Mouse (Mus musculus) spleen, adult 2 months (tissue): ENCODE measurements at regions not wholly inside any gene's neighbourhood (a gene's known extent, or its start where the extent isn't known, plus 50 kb on each side); places are given as distances from the start of the nearest gene placed in this dataset.

ENCODE experiments used
- DNase-seq, 2 experiments: peaks; one replicate each; pipeline versions ENCODE4 v3.0.0 to v3.0.0-alpha.2; 2012 to 2021; ENCODE audit warnings: low spot score in 2 of 2, low read depth in 1 of 2
- H3K27ac ChIP-seq: fragments of 200-500 bp; 2 replicates; pipeline ENCODE4 v1.5.1; 2012; ENCODE audit warnings: low read length, inconsistent platforms; ENCODE audit not compliant: insufficient read depth
- H3K27me3 ChIP-seq: fragments of 200-500 bp; 2 replicates; pipeline ENCODE4 v1.6.1; 2012; ENCODE audit warnings: mild to moderate bottlenecking, moderate library complexity, low read length, inconsistent platforms; ENCODE audit not compliant: control insufficient read depth, insufficient read depth
- H3K36me3 ChIP-seq: fragments of 200-500 bp; 2 replicates; pipeline ENCODE4 v1.6.1; 2012; ENCODE audit warnings: mild to moderate bottlenecking, low read length, inconsistent platforms; ENCODE audit not compliant: control insufficient read depth, insufficient read depth
- H3K4me1 ChIP-seq: fragments of 200-500 bp; 2 replicates; pipeline ENCODE4 v1.6.1; 2011; ENCODE audit warnings: inconsistent platforms; ENCODE audit not compliant: control insufficient read depth, insufficient read depth, insufficient read length
- H3K4me3 ChIP-seq: fragments of 200-500 bp; 2 replicates; pipeline ENCODE4 v1.5.1; 2011; ENCODE audit warnings: mild to moderate bottlenecking, inconsistent platforms; ENCODE audit not compliant: insufficient read depth, insufficient read length; ENCODE audit errors: extremely low read depth
- CTCF ChIP-seq: fragments of 200-500 bp; IDR thresholded peaks from 2 replicates; pipeline ENCODE4 v1.5.1; 2011; ENCODE audit warnings: mild to moderate bottlenecking, inconsistent platforms; ENCODE audit not compliant: insufficient read depth, insufficient read length, insufficient replicate concordance; ENCODE audit errors: extremely low read depth
- POLR2A ChIP-seq: fragments of 200-500 bp; IDR thresholded peaks from 2 replicates; pipeline ENCODE4 v1.6.1; 2011; ENCODE audit warnings: low read depth, low read length, inconsistent platforms
- WGBS: fragments of 180-500 bp; shearing (Covaris S2); methylation state at CpG from one replicate; pipeline ENCODE4 v1.1.7; 2018; 5-methylcytosine and 5-hydroxymethylcytosine counted together

- Histone ChIP-seq H3K4me3 (no peak overlapping the region), H3K27me3 (no peaks in the 10 kb centered on the region), H3K27ac (no peak overlapping the region), H3K4me1 (no peaks in the 10 kb centered on the region), H3K36me3 (no peaks in the 10 kb centered on the region)
- DNase-seq = no peak
- TF ChIP-seq CTCF (no peak), POLR2A (no peak)
- 63% methylated on average over 2 of the region's 2 CpGs for WGBS
Observed at GRCm38 (mm10) chr15:67481733-67482132, 981.0 kb upstream of the Lrrc6 start.

GRCm38 (mm10) chr15:67474325-67474724 lies 973.6 kb upstream of the Lrrc6 start:
- Histone ChIP-seq H3K4me3 (no peak overlapping the region), H3K27me3 (no peaks in the 10 kb centered on the region), H3K4me1 (no peaks in the 10 kb centered on the region), H3K27ac (no peak overlapping the region), H3K36me3 (no peaks in the 10 kb centered on the region)
- 91% methylated on average over 5 of the region's 5 CpGs for WGBS
- DNase-seq = no peak
- TF ChIP-seq POLR2A = no peak
- TF ChIP-seq CTCF = no peak

GRCm38 (mm10) chr15:67472979-67473378 lies 972.3 kb upstream of the Lrrc6 start:
- H3K27ac ChIP-seq = no peak overlapping the region
- no peaks in the 10 kb centered on the region for H3K36me3 ChIP-seq
- no peaks in the 10 kb centered on the region for H3K27me3 ChIP-seq
- no peak for TF ChIP-seq POLR2A
- TF ChIP-seq CTCF = no peak
- DNase-seq = no peak
- no peak overlapping the region for H3K4me3 ChIP-seq
- H3K4me1 ChIP-seq = no peaks in the 10 kb centered on the region

- Histone ChIP-seq H3K27ac (no peak overlapping the region), H3K36me3 (no peaks in the 10 kb centered on the region), H3K27me3 (no peaks in the 10 kb centered on the region), H3K4me3 (no peak overlapping the region), H3K4me1 (no peaks in the 10 kb centered on the region)
- no peak for DNase-seq
- 90% methylated on average over 1 of the region's 1 CpGs for WGBS
- TF ChIP-seq POLR2A = no peak
- TF ChIP-seq CTCF = no peak
Observed at GRCm38 (mm10) chr15:67471283-67471682, 970.6 kb upstream of the Lrrc6 start.

- Histone ChIP-seq H3K27me3 (no peaks in the 10 kb centered on the region), H3K27ac (no peak overlapping the region), H3K4me1 (no peaks in the 10 kb centered on the region), H3K36me3 (no peaks in the 10 kb centered on the region), H3K4me3 (no peak overlapping the region)
- TF ChIP-seq POLR2A = no peak
- no peak for TF ChIP-seq CTCF
- DNase-seq = no peak
Observed at GRCm38 (mm10) chr15:67470036-67470435, 969.3 kb upstream of the Lrrc6 start.

- no peaks in the 10 kb centered on the region for H3K4me1 ChIP-seq
- DNase-seq = no peak
- WGBS = 70% methylated on average over 4 of the region's 4 CpGs
- no peaks in the 10 kb centered on the region for H3K36me3 ChIP-seq
- H3K4me3 ChIP-seq = no peak overlapping the region
- no peaks in the 10 kb centered on the region for H3K27me3 ChIP-seq
- no peak overlapping the region for H3K27ac ChIP-seq
- no peak for TF ChIP-seq POLR2A
- no peak for TF ChIP-seq CTCF
Observed at GRCm38 (mm10) chr15:67467404-67468345, 967.0 kb upstream of the Lrrc6 start.

- Histone ChIP-seq H3K27ac (no peak overlapping the region), H3K27me3 (no peaks in the 10 kb centered on the region), H3K4me1 (no peaks in the 10 kb centered on the region), H3K36me3 (no peaks in the 10 kb centered on the region), H3K4me3 (no peak overlapping the region)
- no peak for TF ChIP-seq CTCF
- TF ChIP-seq POLR2A = no peak
- WGBS = 55% methylated on average over 3 of the region's 3 CpGs
- DNase-seq = no peak
Observed at GRCm38 (mm10) chr15:67462863-67463262, 962.2 kb upstream of the Lrrc6 start.
